Mouse (Mus musculus): Measurements from ENCODE around the gene Col8a2. TPM values are rescaled to one million over a fixed set of nuclear protein-coding genes. Genes with fewer than 3 reads are reported as not detected.

Gene Col8a2
- polyA plus RNA-seq, 1 experiment from 2014 or later, result 4.6 TPM

DNA sequence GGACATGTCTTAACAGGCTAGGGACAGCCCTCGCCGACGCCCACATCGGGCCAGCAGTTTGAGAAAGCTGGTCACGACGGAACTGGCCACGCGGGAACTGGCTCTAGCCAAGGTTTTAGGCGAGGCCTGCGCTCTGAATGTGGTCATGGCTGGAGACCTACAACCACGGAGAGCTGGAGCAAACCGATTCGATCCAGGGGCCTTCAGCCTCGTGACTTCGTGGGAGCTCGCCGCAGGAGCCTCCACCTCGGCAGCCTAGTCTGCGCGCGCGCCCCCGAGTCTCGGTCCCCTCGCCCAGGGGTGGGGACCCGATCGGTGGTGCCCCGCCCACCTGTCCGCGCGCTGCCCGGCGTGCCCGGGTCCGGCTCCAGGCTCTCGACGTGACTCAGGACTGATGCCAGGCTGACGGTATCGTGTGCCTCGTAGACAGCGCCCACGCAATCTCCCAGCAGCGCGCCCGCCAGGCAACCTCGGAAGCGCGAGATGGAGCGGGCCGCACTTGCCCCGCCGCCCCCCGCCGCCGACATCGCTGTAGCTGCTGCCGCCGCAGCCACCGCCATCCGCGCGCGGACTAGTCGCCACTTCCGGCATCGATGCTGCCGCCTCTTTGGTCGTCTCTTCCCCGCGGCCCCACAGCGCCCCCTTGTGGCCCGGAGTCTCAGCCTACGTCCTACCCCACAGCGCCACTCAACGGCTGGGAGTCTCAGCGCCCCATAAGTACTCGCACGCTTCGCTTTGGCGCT is 34.7 kb downstream of the Col8a2 start, which contains the start of gene Adprhl2:
TSS of gene Adprhl2 (minus strand) at position 593 of the 743 bp plus-strand sequence.
- peaks cover 15% of the 10 kb centered on the region for H3K4me1 ChIP-seq (replicated peaks; ENCODE audit: control insufficient read depth, insufficient read depth, low read length)
- WGBS, result under 1% methylated on average over 80 of the region's 80 CpGs
- H3K27me3 ChIP-seq (ENCODE audit: control insufficient read depth, insufficient read depth, low read depth, low read length), result peaks cover 5% of the 10 kb centered on the region; the same call in 1 of the 2 replicates
- peak; percentile 89 for ATAC-seq (ENCODE audit: low read depth)
- H3K4me2 ChIP-seq (ENCODE audit: low read depth, low read length), result peak within 1 kb of the TSS; percentile 93
- no peaks in the 10 kb centered on the region for H3K9me3 ChIP-seq (ENCODE audit: control insufficient read depth, low read length)
- H3K9ac ChIP-seq (ENCODE audit: low read length), result peak within 1 kb of the TSS; percentile 81
- peaks cover 22% of the 10 kb centered on the region for H3K36me3 ChIP-seq (ENCODE audit: control insufficient read depth, insufficient read depth, low read length)
- peak within 1 kb of the TSS; percentile 82 for H3K4me3 ChIP-seq (ENCODE audit: low read length)
- H3K27ac ChIP-seq (ENCODE audit: low read length), result peak within 1 kb of the TSS; percentile 50

DNA sequence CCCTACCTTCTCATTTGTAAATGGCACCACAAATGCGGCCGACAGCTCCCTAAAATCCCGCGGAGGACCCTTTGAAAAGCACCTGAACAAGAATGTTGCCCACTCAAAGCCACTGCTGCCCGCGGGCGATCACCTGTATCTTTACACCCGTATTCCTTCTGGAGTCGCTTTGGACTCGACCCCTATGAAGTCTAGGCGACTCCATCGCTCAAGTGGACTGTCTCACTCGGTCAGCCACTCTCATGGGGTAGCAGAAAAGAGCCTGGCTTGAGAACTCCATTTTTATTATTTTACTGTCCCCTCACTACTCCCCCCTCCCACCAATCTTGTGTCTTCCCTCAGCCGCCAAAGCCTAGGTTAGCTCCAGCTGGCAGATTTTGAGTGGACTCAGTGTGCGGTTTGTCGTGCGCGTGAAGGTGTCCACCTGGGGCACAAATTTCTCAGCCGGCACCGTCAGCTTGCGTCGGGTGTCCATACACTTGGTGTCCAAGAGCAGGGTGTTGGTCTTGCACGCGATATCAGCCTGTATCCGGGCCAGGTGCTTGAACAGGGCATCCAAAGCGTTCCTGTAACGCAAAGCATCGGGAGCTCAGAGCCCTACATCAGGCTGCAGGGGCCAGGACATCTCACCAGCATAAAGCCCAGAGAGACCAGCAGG is 35.4 kb downstream of the Col8a2 start:
- Histone ChIP-seq H3K27ac (ENCODE audit: low read length) (no peak overlapping the region), H3K27me3 (ENCODE audit: control insufficient read depth, insufficient read depth, low read depth, low read length) (peaks cover 5% of the 10 kb centered on the region; the same call in 1 of the 2 replicates), H3K36me3 (ENCODE audit: control insufficient read depth, insufficient read depth, low read length) (peaks cover 15% of the 10 kb centered on the region), H3K4me1 (replicated peaks; ENCODE audit: control insufficient read depth, insufficient read depth, low read length) (peaks cover 15% of the 10 kb centered on the region), H3K9me3 (ENCODE audit: control insufficient read depth, low read length) (no peaks in the 10 kb centered on the region), H3K9ac (ENCODE audit: low read length) (0 out of 2 replicates have a peak overlapping the region, but pooled peaks have one; percentile 48), H3K4me3 (ENCODE audit: low read length) (peak overlapping the region; percentile 82), H3K4me2 (ENCODE audit: low read depth, low read length) (peak overlapping the region; percentile 93)
- peak; percentile 27 for ATAC-seq (ENCODE audit: low read depth)
- WGBS, result 49% methylated on average over 28 of the region's 28 CpGs

GRCm38 (mm10) chr4:126322646-126323045 is 36.1 kb downstream of the Col8a2 start:
- no peak overlapping the region for H3K9ac ChIP-seq (ENCODE audit: low read length)
- no peaks in the 10 kb centered on the region for H3K9me3 ChIP-seq (ENCODE audit: control insufficient read depth, low read length)
- no peak overlapping the region for H3K4me3 ChIP-seq (ENCODE audit: low read length)
- WGBS, result 94% methylated on average over 13 of the region's 13 CpGs
- peaks cover 8% of the 10 kb centered on the region for H3K36me3 ChIP-seq (ENCODE audit: control insufficient read depth, insufficient read depth, low read length)
- H3K27me3 ChIP-seq (ENCODE audit: control insufficient read depth, insufficient read depth, low read depth, low read length), result peaks cover 5% of the 10 kb centered on the region; the same call in 1 of the 2 replicates
- no peak for ATAC-seq (ENCODE audit: low read depth)
- no peak overlapping the region for H3K4me2 ChIP-seq (ENCODE audit: low read depth, low read length)
- peaks cover 15% of the 10 kb centered on the region for H3K4me1 ChIP-seq (replicated peaks; ENCODE audit: control insufficient read depth, insufficient read depth, low read length)
- no peak overlapping the region for H3K27ac ChIP-seq (ENCODE audit: low read length)

GRCm38 (mm10) chr4:126324861-126325260 is 38.3 kb downstream of the Col8a2 start:
- ATAC-seq (ENCODE audit: low read depth), result no peak
- 42% methylated on average over 13 of the region's 13 CpGs for WGBS
- H3K27me3 ChIP-seq (ENCODE audit: control insufficient read depth, insufficient read depth, low read depth, low read length), result peaks cover 5% of the 10 kb centered on the region; the same call in 1 of the 2 replicates
- no peak overlapping the region for H3K9ac ChIP-seq (ENCODE audit: low read length)
- no peaks in the 10 kb centered on the region for H3K9me3 ChIP-seq (ENCODE audit: control insufficient read depth, low read length)
- peaks cover 15% of the 10 kb centered on the region for H3K4me1 ChIP-seq (replicated peaks; ENCODE audit: control insufficient read depth, insufficient read depth, low read length)
- peak overlapping the region; percentile 43; the same call in 1 of the 2 replicates for H3K4me2 ChIP-seq (ENCODE audit: low read depth, low read length)
- no peaks in the 10 kb centered on the region for H3K36me3 ChIP-seq (ENCODE audit: control insufficient read depth, insufficient read depth, low read length)
- no peak overlapping the region for H3K27ac ChIP-seq (ENCODE audit: low read length)
- H3K4me3 ChIP-seq (ENCODE audit: low read length), result no peak overlapping the region

DNA sequence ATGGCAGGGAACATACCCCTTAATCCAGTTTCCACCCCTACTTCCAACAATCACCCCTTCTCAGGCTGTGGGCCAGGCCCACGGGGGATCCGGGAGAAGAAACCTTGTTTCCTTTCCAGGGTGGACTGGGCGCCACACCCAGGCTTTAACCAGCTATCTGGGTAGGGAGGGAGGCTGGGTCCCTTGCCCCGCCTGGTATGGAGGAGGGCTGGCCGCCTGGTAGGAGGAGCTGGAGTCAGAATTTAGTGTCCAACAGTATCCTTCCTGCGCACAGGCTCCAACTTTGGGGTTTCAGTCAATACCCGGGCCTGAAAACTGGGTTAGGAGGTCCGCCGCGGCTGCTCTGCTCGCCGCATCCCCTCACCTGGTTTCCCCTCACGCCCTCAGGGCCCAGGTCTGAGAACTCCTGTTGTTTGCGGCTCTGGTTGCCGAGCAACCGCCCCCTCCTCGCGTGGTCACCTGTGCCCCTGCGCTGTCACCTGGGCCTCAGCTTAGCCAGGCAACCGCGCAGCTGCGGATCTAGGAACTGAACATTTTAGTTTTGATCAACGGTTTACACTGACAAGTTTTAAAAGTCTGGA is 38.8 kb downstream of the Col8a2 start, which contains the start of gene Tekt2:
TSS of gene Tekt2 (minus strand) at position 408 of the 581 bp plus-strand sequence.
- peak within 1 kb of the TSS; percentile 35 for H3K9ac ChIP-seq (ENCODE audit: low read length)
- ATAC-seq (ENCODE audit: low read depth), result no peak

DNA sequence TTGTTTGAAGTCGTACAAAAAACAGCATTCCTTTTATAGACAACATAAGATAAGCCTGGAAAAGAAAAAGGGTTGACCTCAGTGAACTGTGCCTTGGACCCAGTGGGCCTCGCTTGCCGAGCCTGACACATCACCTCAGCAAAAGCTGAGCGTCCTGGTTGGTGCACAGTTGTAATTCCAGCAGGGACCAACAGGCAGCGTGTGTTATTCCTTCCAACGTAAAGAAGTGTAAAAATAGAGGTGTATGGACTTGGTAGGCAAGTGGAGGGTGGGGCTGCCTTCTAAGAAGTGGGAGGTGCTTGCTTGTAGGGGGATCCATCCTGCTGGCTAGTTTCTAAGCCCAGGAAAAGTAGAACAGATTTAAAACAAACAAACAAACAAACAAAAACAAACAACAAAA is 39.4 kb downstream of the Col8a2 start:
- WGBS, result 19% methylated on average over 6 of the region's 6 CpGs
- H3K36me3 ChIP-seq (ENCODE audit: control insufficient read depth, insufficient read depth, low read length), result no peaks in the 10 kb centered on the region
- H3K9me3 ChIP-seq (ENCODE audit: control insufficient read depth, low read length), result no peaks in the 10 kb centered on the region
- H3K4me1 ChIP-seq (replicated peaks; ENCODE audit: control insufficient read depth, insufficient read depth, low read length), result peaks cover 8% of the 10 kb centered on the region; the same call in 1 of the 2 replicates
- no peak overlapping the region for H3K9ac ChIP-seq (ENCODE audit: low read length)
- no peak overlapping the region for H3K27ac ChIP-seq (ENCODE audit: low read length)
- H3K27me3 ChIP-seq (ENCODE audit: control insufficient read depth, insufficient read depth, low read depth, low read length), result peaks cover 5% of the 10 kb centered on the region; the same call in 1 of the 2 replicates
- ATAC-seq (ENCODE audit: low read depth), result no peak
- no peak overlapping the region for H3K4me2 ChIP-seq (ENCODE audit: low read depth, low read length)
- no peak overlapping the region for H3K4me3 ChIP-seq (ENCODE audit: low read length)

More for the DNA sequence above, 38.8 kb downstream of the Col8a2 start, which contains the start of gene Tekt2:
- Histone ChIP-seq H3K27me3 (ENCODE audit: control insufficient read depth, insufficient read depth, low read depth, low read length) (peaks cover 5% of the 10 kb centered on the region; the same call in 1 of the 2 replicates), H3K4me2 (ENCODE audit: low read depth, low read length) (peak within 1 kb of the TSS; percentile 43), H3K36me3 (ENCODE audit: control insufficient read depth, insufficient read depth, low read length) (no peaks in the 10 kb centered on the region), H3K4me1 (replicated peaks; ENCODE audit: control insufficient read depth, insufficient read depth, low read length) (peaks cover 13% of the 10 kb centered on the region), H3K9me3 (ENCODE audit: control insufficient read depth, low read length) (no peaks in the 10 kb centered on the region), H3K27ac (ENCODE audit: low read length) (no peak within 1 kb of the TSS), H3K4me3 (ENCODE audit: low read length) (peak within 1 kb of the TSS; percentile 20)
- WGBS, result 10% methylated on average over 23 of the region's 23 CpGs

DNA sequence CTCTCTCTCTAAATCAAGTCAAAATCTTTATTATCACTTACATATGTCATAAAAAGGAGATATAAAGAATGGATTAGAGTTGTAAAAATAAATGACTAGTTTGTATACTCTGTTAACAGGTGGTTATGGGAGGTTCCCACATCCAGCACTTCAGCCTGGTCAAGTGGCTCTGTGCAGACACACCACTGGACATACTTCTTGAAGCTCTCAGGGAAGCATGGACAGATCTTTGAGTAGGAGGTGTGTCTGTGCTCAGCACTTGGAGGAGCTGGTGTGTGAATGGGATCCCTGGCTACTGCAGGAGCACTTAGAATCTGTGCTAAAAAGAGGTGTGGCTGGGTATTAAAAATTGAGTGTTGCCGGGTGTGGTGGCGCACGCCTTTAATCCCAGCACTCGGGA is 43.7 kb downstream of the Col8a2 start:
- Histone ChIP-seq H3K27me3 (ENCODE audit: control insufficient read depth, insufficient read depth, low read depth, low read length) (peaks cover 2% of the 10 kb centered on the region; the same call in 1 of the 2 replicates), H3K4me2 (ENCODE audit: low read depth, low read length) (no peak overlapping the region), H3K27ac (ENCODE audit: low read length) (no peak overlapping the region), H3K9me3 (ENCODE audit: control insufficient read depth, low read length) (no peaks in the 10 kb centered on the region), H3K4me1 (replicated peaks; ENCODE audit: control insufficient read depth, insufficient read depth, low read length) (peaks cover 4% of the 10 kb centered on the region; the same call in 1 of the 2 replicates), H3K4me3 (ENCODE audit: low read length) (no peak overlapping the region), H3K36me3 (ENCODE audit: control insufficient read depth, insufficient read depth, low read length) (no peaks in the 10 kb centered on the region), H3K9ac (ENCODE audit: low read length) (no peak overlapping the region)
- WGBS, result 91% methylated on average over 4 of the region's 4 CpGs
- ATAC-seq (ENCODE audit: low read depth), result no peak

DNA sequence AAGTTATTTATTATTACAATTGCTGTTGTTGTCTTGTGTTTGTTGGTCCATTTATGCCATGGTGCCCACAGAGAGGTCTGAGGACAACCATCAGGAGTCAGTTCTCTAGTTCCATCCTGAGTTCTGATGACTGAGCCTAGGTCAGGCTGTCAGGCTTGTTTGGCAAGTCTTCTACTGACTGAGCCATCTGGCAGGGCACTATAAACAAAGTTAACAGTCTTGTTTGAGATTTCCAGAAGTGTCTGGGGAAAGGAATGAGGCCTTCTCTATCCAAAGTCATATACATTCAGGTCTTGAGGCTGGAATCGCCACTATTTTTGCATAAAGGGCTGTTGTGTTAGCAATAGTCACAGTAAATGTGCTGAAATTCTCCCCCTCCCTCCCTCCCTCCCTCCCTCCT is 45.2 kb downstream of the Col8a2 start:
- Histone ChIP-seq H3K27me3 (ENCODE audit: control insufficient read depth, insufficient read depth, low read depth, low read length) (no peaks in the 10 kb centered on the region), H3K4me1 (replicated peaks; ENCODE audit: control insufficient read depth, insufficient read depth, low read length) (peaks cover 2% of the 10 kb centered on the region; the same call in 1 of the 2 replicates), H3K4me2 (ENCODE audit: low read depth, low read length) (no peak overlapping the region), H3K27ac (ENCODE audit: low read length) (no peak overlapping the region), H3K9ac (ENCODE audit: low read length) (no peak overlapping the region), H3K4me3 (ENCODE audit: low read length) (no peak overlapping the region), H3K9me3 (ENCODE audit: control insufficient read depth, low read length) (no peaks in the 10 kb centered on the region), H3K36me3 (ENCODE audit: control insufficient read depth, insufficient read depth, low read length) (no peaks in the 10 kb centered on the region)
- peak; percentile 49; the same call in 1 of the 2 replicates for ATAC-seq (ENCODE audit: low read depth)
- WGBS, result 36% methylated on average over 1 of the region's 1 CpGs

DNA sequence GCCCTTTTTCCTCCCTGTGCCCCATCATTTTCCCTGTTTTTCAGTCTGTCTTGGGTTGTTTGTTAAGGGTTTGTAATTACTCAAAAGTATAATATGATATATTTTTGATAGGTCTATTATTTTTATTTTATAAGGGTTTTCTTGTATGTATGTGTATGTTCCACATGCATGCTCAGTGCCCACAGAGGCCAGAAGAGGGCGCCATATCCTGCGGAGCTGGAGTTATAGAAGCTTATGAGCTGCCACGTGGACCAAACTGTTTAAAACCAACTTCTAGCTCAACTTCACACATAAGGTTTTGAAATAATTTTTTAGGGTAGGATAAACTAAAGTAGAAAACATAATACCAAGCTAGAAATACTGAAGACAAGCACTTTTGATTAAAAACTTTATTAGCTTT is 45.8 kb downstream of the Col8a2 start:
- Histone ChIP-seq H3K27ac (ENCODE audit: low read length) (no peak overlapping the region), H3K4me2 (ENCODE audit: low read depth, low read length) (no peak overlapping the region), H3K4me1 (replicated peaks; ENCODE audit: control insufficient read depth, insufficient read depth, low read length) (peaks cover 2% of the 10 kb centered on the region; the same call in 1 of the 2 replicates), H3K4me3 (ENCODE audit: low read length) (no peak overlapping the region), H3K9me3 (ENCODE audit: control insufficient read depth, low read length) (no peaks in the 10 kb centered on the region), H3K27me3 (ENCODE audit: control insufficient read depth, insufficient read depth, low read depth, low read length) (no peaks in the 10 kb centered on the region), H3K36me3 (ENCODE audit: control insufficient read depth, insufficient read depth, low read length) (no peaks in the 10 kb centered on the region), H3K9ac (ENCODE audit: low read length) (no peak overlapping the region)
- no peak for ATAC-seq (ENCODE audit: low read depth)
- WGBS, result 47% methylated on average over 3 of the region's 3 CpGs

Measured in lung, embryonic 16.5 days (tissue).